Mouse (Mus musculus) testis, adult 2 months (tissue): ENCODE data around the gene Kcna6.

ENCODE experiments used
- CTCF ChIP-seq: fragments of 200-500 bp; IDR thresholded peaks from 2 replicates; pipeline ENCODE4 v1.5.1; 2012; ENCODE audit warnings: low read depth, mild to moderate bottlenecking, inconsistent platforms, low read length, moderate library complexity; ENCODE audit not compliant: control insufficient read depth, insufficient read depth, insufficient replicate concordance
- POLR2A ChIP-seq: fragments of 200-500 bp; IDR thresholded peaks from 2 replicates; pipeline ENCODE4 v1.6.1; 2012; ENCODE audit warnings: low read depth, mild to moderate bottlenecking, inconsistent platforms, low read length, moderate library complexity; ENCODE audit not compliant: control insufficient read depth

GRCm38 (mm10) chr6:126764563-126765091, 24.2 kb upstream of the Kcna6 start:
- no peak for TF ChIP-seq POLR2A
- no peak for TF ChIP-seq CTCF
